Mouse (Mus musculus) small intestine, adult 2 months (tissue): ENCODE measurements around the gene Samsn1. TPM values are rescaled to one million over a fixed set of nuclear protein-coding genes. Genes with fewer than 3 reads are reported as not detected.

Source experiments
- H3K27ac ChIP-seq: fragments of 200-500 bp; 2 replicates; pipeline ENCODE4 v1.5.1; 2012; ENCODE audit warnings: low read depth, low read length, control low read depth, inconsistent platforms; ENCODE audit not compliant: insufficient read depth
- H3K27me3 ChIP-seq: fragments of 200-500 bp; 2 replicates; pipeline ENCODE4 v1.6.1; 2012; ENCODE audit warnings: mild to moderate bottlenecking, moderate library complexity, low read length, inconsistent platforms; ENCODE audit not compliant: control insufficient read depth, insufficient read depth
- H3K36me3 ChIP-seq: fragments of 200-500 bp; 2 replicates; pipeline ENCODE4 v1.6.1; 2012; ENCODE audit warnings: mild to moderate bottlenecking, low read length, control low read depth, inconsistent platforms; ENCODE audit not compliant: control insufficient read depth, insufficient read depth
- H3K4me1 ChIP-seq: fragments of 200-500 bp; 2 replicates; pipeline ENCODE4 v1.6.1; 2012; ENCODE audit warnings: low read length, inconsistent platforms, mixed read lengths; ENCODE audit not compliant: control insufficient read depth, insufficient read depth, insufficient read length
- H3K4me3 ChIP-seq: fragments of 200-500 bp; 2 replicates; pipeline ENCODE4 v1.5.1; 2012; ENCODE audit warnings: low read depth, mild to moderate bottlenecking, control low read depth, inconsistent platforms, low read length, moderate library complexity
- CTCF ChIP-seq: fragments of 200-500 bp; IDR thresholded peaks from 2 replicates; pipeline ENCODE4 v1.5.1; 2012; ENCODE audit warnings: low read depth, mild to moderate bottlenecking, control low read depth, inconsistent platforms, low read length, moderate library complexity, mixed read lengths; ENCODE audit not compliant: insufficient replicate concordance, insufficient read length; ENCODE audit errors: extremely low read depth
- POLR2A ChIP-seq: fragments of 200-500 bp; IDR thresholded peaks from 2 replicates; pipeline ENCODE4 v1.6.1; 2012; ENCODE audit warnings: low read depth, mild to moderate bottlenecking, control low read depth, inconsistent platforms, low read length, moderate library complexity
- WGBS: fragments of 180-500 bp; shearing (Covaris S2); methylation state at CpG from one replicate; pipeline ENCODE4 v1.1.7; 2018; 5-methylcytosine and 5-hydroxymethylcytosine counted together
- polyA plus RNA-seq: library from polyadenylated mRNA; depleted of rRNA; stranded (reverse); fragments of >200 nt; gene quantifications from 2 replicates; pipeline ENCODE4 v1.2.3, GENCODE M21; 2012

Samsn1 gene
- polyA plus RNA-seq, 1 experiment, result 0.89 TPM

DNA sequence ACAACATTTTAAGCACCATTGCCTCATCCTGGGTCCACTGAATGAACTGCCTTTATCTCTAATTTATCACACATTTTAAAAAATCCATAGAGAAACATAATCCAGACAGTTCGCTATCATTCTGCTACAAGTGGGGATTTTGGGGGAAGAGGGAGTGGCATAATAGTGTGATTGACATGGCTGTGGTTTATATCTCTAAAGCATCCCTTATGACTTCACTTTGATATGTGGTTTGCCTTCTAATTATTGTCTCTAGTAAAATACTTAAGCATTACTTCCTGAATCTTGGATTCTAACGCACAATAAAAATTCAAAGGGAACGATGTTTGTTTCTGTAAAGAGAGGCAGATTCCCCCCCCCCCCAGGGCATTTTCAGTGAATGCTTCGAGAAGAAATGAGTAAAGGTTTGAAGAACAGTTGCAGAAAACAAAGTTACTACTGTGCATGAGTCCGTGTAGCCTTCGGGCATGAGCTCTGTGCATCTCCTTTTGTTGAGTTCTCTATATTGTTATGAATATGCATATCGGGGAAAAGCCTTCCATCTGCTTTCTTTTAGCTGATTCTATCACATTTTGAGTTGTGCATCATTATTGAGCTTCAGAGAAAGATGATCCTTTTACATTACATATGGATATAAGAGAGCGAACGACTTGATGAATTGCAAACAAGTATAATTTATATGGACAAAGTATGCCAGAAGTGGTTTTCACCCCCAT lies 168.4 kb downstream of the Samsn1 start:
- Histone ChIP-seq H3K4me1 (no peaks in the 10 kb centered on the region), H3K4me3 (no peak overlapping the region), H3K27ac (no peak overlapping the region), H3K36me3 (no peaks in the 10 kb centered on the region), H3K27me3 (no peaks in the 10 kb centered on the region)
- TF ChIP-seq CTCF (no peak), POLR2A (no peak)
- 80% methylated on average over 9 of the region's 9 CpGs for WGBS

DNA sequence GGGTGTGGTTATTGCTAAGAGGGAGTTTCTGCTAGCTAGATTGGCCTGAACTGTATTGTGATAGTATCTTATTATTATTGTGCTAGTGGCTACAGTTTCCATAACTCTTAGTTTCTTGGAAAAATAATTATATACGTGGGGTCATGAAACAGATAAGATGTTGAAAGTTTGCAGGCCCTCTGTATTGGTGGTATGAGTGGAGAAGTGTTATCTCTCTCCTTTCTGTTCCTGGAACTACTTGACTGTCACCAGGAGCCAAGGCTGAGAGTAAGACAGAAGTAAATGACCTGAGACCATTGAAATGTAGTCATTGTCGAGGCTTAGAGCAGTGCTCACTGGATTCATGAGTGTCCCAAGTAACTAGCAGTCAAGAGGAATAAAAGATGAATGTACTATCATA lies 169.6 kb downstream of the Samsn1 start:
- H3K36me3 ChIP-seq, result no peaks in the 10 kb centered on the region
- no peak for TF ChIP-seq CTCF
- TF ChIP-seq POLR2A, result no peak
- 60% methylated on average over 2 of the region's 2 CpGs for WGBS

DNA sequence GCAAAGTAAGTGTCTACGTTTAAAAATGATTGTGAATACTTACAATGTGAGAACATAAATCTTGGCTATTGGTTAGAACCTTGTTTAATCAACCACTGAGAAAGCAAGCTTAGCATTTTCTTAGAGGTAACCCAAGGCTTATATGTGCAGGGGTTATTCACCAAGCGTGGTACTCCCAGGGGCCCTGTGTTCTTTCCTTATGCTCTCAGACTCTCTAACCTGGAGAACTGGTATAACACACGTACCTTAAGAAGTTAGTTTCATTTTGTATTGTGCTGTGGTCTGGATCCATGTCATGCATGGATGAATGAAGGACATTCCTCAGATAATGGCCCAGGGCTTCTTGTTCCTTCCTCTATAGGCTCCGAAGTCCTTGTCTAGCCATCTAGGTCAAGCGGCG lies 173.0 kb downstream of the Samsn1 start:
- TF ChIP-seq CTCF (no peak), POLR2A (no peak)
- WGBS, result 87% methylated on average over 6 of the region's 6 CpGs
- Histone ChIP-seq H3K27ac (no peak overlapping the region), H3K4me3 (no peak overlapping the region), H3K36me3 (no peaks in the 10 kb centered on the region), H3K4me1 (no peaks in the 10 kb centered on the region), H3K27me3 (no peaks in the 10 kb centered on the region)

More for the DNA sequence above, 169.6 kb downstream of the Samsn1 start:
- Histone ChIP-seq H3K27ac (no peak overlapping the region), H3K4me3 (no peak overlapping the region), H3K4me1 (no peaks in the 10 kb centered on the region), H3K27me3 (no peaks in the 10 kb centered on the region)

DNA sequence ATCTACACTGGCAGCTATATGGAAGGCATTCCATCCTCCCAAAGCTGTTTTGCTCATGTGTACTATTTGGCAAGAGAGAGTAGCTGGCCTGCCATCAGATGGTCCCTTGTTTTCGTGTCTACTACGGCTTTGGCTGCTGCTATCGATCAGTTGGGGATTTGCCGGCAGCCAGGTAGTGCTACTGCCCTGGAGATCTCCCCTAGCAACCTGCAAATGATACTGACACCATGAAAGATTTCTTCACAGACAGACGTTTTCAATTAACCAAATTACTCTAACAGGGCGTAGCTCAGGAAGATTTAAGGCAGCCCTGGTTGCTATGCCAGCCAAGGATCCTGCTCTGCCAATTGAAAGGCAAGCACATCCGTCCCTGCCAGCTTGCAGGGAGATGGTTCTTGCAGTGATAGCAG lies 178.4 kb downstream of the Samsn1 start:
- Histone ChIP-seq H3K27me3 (no peaks in the 10 kb centered on the region), H3K4me3 (no peak overlapping the region), H3K4me1 (no peaks in the 10 kb centered on the region), H3K36me3 (no peaks in the 10 kb centered on the region), H3K27ac (no peak overlapping the region)
- TF ChIP-seq CTCF (no peak), POLR2A (no peak)
- 53% methylated on average over 7 of the region's 7 CpGs for WGBS

DNA sequence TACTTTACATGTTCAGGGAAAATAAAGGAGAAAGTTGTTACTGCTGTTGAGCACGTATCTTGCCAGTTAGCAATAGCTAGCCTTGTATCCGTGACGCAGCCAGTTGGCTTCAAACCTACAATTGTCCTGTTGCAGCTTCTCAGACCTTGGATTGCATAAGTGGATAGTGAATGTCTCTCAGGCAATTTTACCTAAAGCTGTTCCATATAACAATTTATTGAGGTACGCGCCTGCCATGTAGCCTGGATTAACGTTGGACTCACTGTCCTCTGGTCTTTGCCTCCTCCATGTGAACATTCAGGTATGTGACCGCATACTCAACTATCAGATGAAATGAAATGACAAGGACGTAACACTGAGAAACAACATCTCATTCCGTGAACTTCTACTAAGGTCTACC lies 179.1 kb downstream of the Samsn1 start:
- no peaks in the 10 kb centered on the region for H3K27me3 ChIP-seq
- TF ChIP-seq CTCF (no peak), POLR2A (no peak)
- WGBS, result 94% methylated on average over 9 of the region's 9 CpGs
- no peaks in the 10 kb centered on the region for H3K36me3 ChIP-seq
- H3K4me3 ChIP-seq, result no peak overlapping the region
- H3K4me1 ChIP-seq, result no peaks in the 10 kb centered on the region
- H3K27ac ChIP-seq, result no peak overlapping the region

DNA sequence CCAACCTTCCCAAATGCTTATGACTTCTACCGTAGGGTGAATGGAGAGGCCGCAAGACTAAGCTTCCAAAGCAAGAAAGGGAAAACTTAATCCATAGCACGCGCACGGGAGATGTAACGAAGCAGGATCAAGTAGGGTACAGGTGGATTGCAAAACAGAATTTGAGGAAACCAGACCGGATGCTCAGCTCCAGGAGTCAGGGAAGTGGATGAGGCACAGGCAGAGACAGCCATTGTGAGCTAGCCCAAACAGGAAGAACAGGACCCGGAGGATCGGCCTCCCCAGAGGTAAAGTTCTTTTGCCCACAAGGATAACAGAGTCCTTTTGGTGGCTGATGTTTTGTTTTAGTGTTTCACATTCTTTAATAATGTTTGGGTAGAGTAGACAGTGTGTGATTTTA lies 179.5 kb downstream of the Samsn1 start:
- Histone ChIP-seq H3K27ac (no peak overlapping the region), H3K36me3 (no peaks in the 10 kb centered on the region), H3K4me1 (no peaks in the 10 kb centered on the region), H3K4me3 (no peak overlapping the region), H3K27me3 (no peaks in the 10 kb centered on the region)
- 89% methylated on average over 9 of the region's 9 CpGs for WGBS
- TF ChIP-seq CTCF (no peak), POLR2A (no peak)

DNA sequence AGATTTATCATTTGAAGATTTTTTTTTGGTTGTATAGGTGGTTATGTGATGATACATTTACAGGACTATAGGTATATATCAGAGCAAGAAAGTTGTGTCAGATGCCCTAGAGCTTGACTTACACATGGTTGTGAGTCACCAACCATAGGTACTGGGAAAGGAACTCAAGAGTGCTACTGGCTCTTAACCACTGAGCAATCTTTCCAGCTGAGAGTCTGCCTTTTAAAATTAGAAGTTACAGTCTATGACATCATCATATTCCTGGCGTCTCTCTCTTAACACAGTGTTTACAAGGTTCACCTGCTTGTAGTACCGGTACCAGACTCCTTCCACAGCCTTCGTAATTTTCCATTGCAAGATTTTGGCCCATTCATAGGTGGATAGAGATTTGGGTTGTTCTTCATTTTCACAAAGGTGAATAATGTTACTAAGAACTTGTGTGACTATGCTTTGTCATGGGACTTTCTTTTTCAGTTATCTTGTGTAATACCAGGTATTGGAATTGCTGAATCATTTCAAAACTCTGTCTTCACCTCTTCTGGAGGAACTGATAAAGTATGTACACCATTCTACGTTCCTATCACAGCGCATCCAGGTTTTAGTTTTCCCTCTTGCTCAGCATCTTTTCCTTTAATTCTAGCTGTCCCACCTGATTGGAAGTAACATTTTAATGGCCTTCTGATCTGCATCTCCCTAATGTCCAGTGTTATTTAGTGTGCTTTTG lies 184.2 kb downstream of the Samsn1 start:
- H3K4me1 ChIP-seq, result no peaks in the 10 kb centered on the region
- WGBS, result 83% methylated on average over 5 of the region's 5 CpGs
- no peak for TF ChIP-seq CTCF
- TF ChIP-seq POLR2A, result no peak

More for the DNA sequence above, 184.2 kb downstream of the Samsn1 start:
- Histone ChIP-seq H3K27ac (no peak overlapping the region), H3K36me3 (no peaks in the 10 kb centered on the region), H3K27me3 (no peaks in the 10 kb centered on the region), H3K4me3 (no peak overlapping the region)
